Mouse (Mus musculus) lung, adult 18-20 months (tissue): Measurements from ENCODE around the gene Plch2.

Experiments used
- DNase-seq, 2 experiments: peaks; one replicate each; pipeline ENCODE4 v3.0.0; 2022; ENCODE audit warnings: mixed read lengths in 2 of 2

Gene Plch2

DNA sequence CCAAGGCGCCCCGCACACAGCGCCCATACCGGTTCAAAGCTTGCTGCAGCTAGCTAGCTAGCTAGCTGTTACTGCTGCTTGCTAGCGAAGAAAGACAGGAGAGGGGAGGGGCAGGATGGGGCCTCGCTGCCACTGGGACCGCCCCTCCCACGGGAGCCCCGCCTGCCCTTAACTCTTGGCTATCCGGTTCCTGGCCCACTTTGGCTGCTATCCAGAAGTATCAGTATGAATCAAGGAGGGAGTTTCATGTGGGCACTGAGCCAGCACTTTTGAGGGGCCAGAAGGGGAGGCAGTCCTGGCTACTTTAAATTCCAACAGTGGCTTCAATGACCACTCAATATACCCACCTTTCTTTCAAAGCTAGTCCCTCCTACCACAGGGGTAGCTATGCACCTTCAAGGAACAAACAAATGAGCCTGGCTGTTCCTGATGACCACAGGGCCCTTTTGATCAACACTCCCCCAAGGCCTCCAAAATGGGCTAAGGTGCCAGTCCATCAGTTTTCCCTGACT, 37.2 kb downstream of the Plch2 start:
- peak; percentile 57 to 64 for DNase-seq

DNA sequence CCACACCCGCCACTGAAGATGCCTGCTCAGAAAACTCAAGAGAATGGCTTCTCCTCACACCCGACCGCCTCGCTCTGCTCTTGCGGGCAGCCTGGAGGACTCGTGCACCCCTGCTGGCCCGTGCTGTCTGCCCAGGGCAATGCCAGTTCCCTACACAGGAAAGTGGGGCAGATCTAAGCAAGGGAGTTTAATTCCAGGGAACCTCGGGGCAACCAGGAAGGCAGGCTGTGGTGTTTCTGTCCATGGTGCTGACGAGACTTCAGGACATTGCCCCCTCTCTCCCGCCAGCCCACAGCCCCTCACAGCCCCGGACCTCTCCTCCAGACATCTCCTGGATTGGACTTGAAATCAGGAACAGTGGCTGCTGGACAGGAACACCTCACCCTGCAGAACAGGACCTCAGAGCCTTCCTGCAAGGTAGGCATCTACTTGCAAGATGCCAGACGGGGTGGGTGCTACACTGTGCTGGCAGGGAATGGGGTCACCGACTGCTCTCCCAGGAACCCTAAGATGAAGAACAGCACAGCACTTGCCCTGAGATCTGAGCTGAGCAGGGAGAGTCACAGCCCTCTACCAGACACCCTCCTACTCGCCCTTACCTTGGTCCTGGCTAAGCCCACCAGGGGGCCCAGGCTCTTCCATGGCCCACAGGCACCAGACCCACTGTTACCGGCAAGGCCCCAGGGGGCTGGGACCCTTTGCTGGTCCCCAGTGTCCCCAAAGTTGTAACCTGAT, 37.8 kb downstream of the Plch2 start:
- DNase-seq, result no peak

DNA sequence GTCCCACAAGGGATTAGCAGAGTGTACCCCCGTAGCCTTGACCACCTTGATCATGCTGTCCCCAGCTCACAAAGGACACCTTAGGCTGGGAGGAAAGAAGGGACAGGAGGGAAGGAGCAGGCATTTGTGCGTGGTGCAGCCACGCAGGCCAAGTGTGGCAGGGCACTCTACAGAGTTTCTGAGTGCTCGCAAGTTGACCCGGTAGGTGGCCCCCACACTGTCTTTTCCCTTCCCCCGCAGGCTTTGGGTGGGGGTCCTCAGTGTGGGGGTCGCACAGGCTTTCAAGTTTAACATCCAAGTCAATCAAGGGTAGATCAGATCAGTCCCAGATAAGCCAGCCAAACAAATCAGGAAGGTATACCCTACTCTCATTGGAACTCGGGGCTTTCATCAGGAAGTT, 38.5 kb downstream of the Plch2 start:
- DNase-seq, result no peak

DNA sequence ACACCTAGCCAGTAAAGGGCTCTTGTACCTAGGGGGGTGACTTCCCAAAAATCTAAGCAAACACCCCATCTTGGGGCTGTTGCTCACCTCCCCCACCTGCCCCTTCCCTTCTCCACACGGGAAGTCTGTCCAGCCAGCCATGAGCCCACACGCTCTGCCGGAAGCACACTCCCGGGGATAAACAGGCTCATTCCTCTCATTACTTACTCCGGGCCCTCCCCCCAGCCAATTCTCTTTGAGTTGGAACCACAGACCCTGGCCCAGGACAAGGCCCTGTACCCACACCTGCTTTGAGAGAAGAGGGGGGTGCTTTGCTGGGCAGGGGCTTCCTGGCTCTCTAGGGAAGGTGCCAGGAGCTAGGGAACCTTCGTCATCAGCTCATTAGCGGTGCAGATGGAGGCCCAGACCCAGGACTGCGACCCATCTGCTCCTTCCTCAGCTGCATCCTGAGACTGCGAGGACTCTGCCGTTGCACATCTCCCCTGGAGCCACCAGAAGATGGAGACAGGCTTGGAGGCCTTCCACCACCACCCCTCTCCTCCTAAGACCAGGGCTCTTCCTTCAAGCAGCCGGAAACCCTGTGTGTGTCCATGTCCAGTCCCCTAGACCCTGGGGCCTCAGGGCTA, 39.2 kb downstream of the Plch2 start:
- no peak for DNase-seq

DNA sequence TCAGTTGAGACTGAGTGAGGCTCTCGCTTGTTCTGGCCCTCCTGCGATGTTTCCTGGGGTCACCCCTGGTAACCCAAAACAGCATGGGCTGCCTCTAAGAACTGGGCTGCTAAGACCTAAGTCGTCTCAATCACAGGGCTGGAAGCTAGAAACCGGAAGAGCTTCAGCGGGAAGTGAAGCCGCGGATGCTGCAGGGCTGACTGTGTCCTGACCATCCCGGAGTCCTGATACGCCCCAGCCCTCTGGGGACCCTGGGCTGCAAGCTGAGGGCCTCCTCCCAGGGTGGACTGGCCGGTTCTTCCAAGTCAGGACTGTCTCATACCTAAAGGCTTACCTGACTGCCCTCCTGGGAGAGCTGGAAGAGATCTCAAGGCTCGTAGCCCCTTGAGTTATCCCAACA, 39.8 kb downstream of the Plch2 start:
- no peak for DNase-seq

DNA sequence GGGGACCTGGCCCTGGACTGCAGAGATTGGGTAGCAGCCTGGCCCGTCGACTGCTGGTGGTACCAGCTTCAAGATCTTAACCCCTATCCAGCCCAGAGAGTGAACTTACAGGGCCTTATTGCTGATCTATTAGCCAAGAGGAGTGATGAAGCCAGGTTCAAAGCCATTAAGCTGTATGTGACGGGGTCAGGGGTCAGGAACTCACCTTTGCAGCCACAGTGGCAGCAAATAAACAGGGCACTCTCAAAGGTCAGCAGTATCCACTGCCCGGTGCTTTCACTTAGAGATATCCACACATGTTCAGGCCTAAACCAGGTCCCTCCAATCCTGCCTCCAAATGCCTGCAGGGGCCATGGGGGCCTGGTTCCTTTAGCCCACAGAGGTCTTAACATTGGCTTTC, 41.0 kb downstream of the Plch2 start:
- no peak for DNase-seq

DNA sequence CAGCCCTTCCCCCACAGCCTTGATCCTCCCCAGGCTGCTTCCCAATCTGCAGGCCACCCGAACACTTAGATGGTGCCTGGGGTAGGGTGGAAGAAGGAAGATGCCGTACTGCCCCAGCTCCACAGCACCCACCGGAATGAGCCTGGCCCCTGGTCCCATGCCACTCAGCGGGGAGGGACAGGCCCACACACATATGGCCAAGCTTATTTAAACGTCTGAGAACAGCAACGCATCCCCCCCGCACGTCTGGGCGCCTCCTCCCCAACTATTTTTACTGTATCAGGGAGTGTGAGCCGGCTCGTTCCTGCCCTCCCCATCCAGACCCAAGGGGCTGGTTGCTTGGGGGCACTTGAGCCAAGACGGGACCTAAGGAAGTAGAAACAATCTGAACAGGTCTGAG, 41.8 kb downstream of the Plch2 start:
- no peak for DNase-seq

DNA sequence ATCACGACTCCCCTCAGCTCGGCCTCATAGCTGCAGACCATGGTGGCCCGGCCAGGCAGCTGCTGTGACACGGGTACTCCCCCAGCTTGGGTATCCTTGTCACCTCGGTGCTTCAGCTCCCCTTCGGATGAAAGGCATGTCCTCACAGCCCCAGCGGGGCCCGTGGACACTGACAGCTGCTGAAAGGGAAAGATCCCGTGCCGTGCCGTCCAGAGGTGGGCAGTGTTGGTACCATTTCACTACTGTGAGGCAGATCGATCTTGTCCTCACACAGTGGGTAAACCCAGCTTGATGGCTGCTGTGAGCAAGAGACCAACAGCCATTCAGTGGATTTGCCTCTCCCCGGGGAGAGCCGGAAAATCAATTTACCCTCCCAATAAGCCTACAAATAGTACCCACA, 42.3 kb downstream of the Plch2 start:
- DNase-seq, result no peak

DNA sequence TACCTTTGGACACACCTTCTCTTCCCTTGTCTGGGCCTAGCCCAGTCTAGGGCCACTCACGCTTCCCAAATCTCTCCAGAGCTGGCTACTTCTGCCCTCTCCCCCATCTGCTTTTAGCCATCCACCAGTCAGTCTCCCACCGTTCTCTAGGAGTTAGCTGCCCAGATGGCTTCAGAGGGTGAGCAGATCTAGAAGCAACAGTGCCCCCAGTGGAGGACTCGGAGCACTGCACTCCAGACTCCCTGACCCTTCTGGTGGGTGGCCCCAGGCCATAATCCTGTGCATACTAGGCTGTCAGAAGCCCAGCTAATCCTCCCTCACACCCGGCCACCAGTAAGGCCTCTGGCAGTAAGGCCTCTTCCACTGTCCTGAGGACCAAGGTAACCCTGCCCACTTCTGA, 43.8 kb downstream of the Plch2 start:
- peak; percentile 26 to 46 for DNase-seq

DNA sequence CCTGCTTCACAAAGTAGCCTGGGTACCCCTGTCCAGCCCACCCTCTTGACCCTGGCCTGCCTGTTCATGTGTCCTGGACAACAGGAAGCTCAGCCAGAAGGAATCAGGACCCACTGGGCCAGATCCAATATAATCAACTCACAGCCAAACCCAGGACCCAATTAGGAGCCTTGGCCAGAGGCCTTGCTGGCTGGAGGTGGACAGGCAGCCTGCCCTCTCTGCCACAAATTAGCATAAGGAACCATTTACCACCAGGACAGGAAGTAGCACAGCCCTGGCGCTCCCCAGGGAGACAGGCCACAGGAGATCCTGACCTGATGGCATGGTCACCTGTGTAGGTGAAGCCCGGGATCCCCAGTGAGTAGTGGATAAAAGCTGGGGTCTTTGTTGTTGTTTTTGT, 44.5 kb downstream of the Plch2 start:
- no peak for DNase-seq

DNA sequence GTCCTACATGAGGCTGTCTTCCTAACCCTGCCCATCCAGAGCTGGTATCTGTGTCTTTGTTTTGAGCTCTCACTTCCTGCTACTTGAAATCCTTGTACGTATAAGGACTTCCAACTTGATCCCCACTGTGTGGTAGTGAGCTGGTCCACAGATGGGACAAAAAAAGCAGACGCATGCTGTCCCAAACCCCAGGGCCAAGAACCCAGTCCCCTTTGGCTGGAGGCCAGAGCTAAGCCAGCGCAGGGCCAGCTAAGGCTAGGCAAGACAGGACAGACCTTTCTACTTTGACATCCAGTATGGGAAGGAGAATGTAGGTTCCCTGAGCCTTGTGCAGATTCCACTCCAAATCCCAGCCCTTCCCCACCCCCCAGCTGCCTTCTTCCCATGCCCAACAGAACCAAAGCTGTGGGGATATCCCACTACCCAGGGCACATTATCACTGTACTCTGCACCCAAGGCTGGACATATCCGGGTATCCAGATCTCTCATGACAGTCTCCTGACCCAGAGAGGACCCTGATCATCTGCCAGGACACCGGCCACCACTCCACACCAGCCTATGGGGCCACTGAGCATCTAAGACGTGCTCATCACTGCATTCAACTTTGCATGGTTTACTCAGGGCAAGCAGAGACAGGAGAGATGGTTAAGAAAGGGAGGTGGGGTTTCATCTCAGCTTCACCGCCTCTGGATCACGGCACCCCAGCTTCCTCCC, 45.1 kb downstream of the Plch2 start:
- no peak for DNase-seq

DNA sequence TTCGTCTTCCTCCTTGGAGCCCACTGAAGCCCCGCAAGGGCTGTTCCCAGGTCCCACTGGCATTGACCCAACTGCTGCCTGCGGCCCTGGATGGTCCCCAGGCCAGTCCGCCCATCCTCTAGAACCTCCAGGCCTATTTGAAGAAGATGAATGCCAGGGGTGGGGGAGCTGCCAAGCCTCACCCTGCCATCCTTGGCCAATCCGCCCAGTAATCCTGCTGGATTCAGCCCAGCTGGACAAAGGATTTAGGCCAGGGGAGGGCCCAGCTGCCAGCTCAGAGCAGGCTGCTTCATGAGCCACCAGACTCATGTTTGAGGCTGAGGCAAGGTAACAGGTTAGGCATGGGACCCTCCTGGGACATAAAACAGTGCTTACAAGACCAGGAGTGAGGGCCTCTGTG, 45.7 kb downstream of the Plch2 start:
- DNase-seq, result no peak

DNA sequence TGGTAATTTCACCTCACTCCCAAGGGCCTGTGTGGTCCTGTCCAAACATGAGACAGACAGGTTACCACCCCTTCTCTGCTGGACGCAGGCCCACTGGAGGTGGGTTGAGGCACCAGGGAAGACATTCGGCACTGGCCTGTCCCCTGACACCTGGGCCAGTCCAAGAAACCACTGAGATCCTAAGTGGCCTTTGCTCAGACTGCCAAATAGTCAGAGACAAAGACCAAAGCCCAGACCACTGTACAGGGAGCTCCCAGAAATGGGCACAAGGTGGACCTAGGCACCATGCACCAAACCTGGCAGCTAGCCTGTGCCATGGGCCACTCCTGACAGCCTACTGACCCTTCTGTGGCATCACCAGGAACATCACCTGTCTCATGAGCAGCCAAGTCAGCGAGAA, 47.4 kb downstream of the Plch2 start:
- no peak for DNase-seq

DNA sequence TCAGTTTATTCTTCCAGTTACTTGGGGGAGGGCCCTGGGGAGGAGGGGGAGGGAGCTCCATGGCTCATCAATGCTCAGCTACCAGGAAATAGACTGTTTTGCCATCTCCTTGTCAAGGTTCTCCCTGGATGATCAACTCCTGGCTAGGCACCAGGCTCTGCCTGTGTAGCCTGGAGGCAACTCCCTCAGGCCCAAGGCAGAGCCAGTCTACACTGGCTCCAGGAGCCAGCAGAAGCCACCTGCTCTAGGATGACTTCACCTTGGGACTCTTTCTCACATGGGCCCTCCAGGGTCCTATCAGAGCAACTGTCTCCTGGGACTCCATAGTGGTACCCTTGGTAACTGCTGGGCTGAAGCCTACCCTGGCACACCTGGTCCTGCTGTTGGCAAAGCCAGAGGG, 48.5 kb downstream of the Plch2 start:
- DNase-seq, result no peak

DNA sequence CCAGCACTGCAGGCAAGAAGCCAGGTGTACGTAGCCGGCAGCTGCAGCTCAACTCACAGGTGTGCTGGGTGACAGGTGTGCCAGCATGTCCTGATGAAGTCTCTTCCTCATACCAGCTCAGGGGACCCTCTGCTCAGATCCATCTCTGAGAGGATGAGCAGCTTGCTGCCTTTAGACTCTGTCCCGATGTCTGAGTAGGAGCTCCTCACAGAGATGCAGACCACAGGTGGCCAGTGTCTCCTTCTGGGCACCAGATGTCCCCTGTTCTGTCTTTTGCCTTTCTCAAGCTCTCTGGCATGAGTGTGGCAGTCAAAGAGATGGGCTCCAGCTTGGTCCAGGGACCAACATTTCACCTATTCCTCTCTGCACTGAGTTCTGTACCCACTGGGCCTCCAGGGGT, 48.9 kb downstream of the Plch2 start:
- DNase-seq, result no peak

DNA sequence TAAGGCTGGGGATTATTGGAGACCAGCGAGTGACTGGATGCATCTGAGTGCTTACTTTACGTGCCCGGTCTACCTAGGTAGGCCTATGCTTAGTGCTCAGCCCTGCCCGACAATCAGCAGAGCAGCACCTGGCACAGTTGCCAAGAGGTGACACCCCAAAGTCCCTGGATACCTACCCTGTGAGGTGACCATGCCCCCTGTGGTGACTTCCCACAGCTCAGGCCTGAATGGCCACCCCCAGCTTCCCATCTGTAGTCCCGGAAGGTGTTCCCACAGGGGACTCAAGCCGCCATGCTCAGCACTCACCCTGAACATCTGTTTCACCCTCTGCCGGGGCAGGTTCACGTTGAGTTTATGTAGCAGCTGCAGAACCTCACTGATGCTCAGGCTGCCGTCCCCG, 50.3 kb downstream of the Plch2 start:
- DNase-seq, result no peak

DNA sequence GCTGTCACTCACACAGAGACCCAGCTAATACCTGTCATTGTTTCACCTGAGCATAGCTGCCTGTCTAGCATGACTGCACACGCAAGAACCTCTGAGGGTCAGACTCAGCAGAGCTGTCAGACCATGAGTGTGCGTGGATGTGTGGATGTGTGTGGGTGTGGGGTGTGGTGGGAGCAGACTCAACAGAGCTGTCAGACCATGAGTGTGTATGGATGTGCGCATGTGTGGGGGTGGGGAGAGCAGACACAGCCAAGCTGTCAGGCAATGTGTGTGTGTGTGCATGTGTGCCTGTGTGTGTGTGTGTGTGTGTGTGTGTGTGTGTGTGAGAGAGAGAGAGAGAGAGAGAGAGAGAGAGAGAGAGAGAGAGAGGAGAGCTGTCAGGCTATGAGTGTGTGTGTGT, 51.3 kb downstream of the Plch2 start:
- DNase-seq, result no peak

DNA sequence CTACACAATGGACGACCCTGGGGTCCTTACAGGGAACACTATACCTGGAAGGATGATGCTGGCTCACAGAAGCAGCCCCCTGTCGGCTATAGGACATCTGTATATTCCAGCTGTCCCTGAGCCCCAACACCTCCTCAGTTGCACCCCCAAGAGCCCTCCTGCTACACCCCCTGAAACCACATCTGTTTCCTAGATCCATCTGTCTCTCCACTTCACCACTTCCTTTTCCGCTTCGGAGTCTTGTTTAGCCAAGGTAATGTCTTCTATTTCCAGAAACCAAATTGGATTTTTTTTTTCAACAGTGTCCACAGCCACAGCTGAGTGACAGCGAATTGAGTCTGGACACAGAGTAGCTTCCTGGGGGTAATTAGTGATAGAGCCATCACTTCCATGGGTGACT, 57.2 kb downstream of the Plch2 start:
- no peak for DNase-seq

DNA sequence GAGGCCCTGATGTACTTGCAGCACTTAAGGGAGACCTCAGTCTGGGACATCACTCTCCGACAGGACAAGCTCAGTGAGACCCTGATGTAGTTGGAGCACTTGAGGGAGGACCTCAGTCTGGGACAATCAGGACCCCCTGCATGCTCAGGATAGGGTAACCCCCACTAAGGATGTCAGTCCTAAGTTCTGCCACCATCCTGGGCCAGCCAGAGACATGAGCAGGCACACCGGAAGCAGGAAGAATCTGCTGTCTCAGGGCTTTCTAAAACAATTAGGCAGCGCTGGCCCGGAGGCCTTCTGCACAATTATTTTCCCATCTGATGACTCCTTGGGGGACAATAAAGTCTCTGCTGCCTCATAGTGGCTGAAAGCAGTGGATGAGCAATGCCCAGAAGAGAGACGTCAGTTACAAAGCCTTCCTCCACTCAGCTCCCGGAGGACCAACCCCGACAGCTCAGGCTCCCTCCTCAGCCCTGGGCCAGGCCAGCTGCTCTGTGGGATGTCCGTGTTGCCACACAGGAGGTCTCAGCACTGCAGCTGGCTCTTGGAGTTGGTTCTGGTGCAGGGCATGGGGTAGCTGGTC, 59.9 kb downstream of the Plch2 start:
- DNase-seq, result no peak

DNA sequence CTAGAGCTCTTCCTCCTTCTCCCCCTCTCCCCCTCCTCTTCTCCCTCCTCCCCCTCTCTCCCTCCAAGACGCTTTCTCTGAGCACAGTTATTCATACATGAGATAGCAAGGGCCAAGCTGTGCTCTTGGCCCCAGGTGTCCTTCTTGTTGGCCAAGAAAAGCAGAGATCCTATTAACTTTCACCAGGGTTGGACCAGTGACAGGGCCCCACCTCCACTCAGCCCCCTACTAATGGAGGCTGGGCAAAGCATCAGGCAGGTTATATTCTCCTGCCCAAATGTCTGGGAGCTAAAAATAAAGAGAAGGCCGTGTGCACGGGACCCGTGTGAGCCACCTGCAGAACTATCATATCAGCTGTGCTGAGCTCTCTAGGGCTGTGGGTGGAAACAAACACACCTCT, 61.7 kb downstream of the Plch2 start:
- no peak for DNase-seq

DNA sequence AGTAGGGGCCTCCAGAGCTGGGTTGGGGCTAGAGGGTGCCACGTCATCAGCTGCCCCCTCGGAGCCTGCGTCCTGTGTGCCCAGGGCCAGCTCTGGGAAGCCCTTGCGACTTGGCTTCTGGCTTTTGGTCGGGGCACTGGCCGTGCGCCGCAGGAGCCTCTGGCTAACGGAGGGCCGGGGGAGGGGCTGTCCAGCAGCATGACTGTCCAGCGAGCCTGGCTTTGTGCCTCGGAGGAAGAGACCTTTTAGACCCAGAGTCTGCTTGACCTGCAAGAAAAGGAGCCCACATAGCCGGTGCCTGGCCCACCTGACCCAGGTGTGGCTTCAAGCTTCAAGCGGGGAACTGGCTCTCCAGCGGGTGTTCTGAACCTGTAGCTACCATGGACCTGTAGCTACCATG, 69.8 kb downstream of the Plch2 start:
- DNase-seq, result no peak

DNA sequence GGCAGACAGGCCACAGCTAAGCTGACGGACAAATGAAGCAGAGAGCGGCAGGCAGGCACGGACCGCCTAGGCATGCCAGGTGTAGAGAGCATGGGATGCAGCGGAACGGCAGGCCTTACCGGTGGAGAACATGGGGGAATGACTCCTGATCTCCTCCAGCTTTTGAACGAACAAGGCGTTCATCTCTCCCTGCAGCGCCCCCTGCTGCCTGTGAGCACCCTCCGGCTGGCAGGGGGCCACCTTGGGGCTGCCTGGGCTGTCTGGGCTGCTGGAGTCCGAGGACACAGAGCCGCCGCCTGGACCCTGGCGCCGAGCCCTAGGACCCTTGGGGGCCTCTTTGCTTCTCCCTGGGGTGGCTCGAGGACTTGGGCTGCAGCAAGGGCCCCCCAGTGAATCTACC, 70.5 kb downstream of the Plch2 start:
- DNase-seq, result peak; percentile 33 to 49

DNA sequence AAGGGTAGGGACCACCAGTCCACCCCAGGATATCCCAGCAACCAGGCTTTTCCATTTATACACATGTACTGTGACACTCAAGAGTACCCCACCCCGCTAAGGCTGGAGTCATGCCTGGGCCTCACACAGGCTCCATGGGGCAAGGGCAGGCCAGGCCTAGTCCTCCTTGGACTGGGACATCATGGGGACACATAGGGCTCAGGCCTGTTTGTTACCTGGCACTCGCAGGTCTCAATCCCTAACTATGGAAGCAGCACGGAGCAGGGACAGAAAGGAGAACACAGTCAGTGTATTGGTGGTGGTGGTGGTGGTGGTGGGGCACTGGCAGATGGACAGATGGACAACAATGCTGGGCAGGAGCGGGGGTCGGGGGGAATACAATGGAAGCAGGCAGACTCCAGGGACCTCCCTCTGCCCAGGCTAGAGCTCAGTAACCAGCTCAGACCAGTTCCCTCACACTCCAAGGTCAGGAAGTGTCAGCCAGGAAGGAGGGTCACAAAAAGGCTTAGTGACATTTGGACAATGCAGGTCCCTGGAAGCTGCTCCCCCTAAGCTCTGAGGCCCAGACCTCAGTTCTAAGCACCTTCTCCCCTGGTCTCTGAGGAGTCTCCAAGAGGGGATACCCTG, 71.3 kb downstream of the Plch2 start:
- no peak for DNase-seq
